Mouse (Mus musculus) lung, adult 2 months (tissue): ENCODE data around the gene Stxbp6.

Experiments used
- CTCF ChIP-seq: fragments of 200-500 bp; IDR thresholded peaks from 2 replicates; pipeline ENCODE4 v1.5.1; 2011; ENCODE audit warnings: mild to moderate bottlenecking, low read length, control low read depth; ENCODE audit not compliant: insufficient read depth
- POLR2A ChIP-seq: fragments of 200-500 bp; IDR thresholded peaks from 2 replicates; pipeline ENCODE4 v1.6.1; 2011; ENCODE audit warnings: low read depth, mild to moderate bottlenecking, control low read depth, low read length, borderline replicate concordance; ENCODE audit errors: extremely low read depth

GRCm38 (mm10) chr12:45006569-45006968 lies 67.9 kb downstream of the Stxbp6 start:
- TF ChIP-seq POLR2A, result no peak
- no peak for TF ChIP-seq CTCF
